Mouse (Mus musculus) right cerebral cortex, postnatal 25 days (tissue): ENCODE data around the gene Gpr22.

ENCODE experiments used
- DNase-seq: peaks from one replicate; pipeline ENCODE4 v3.0.0; 2022

Gene Gpr22

GRCm38 (mm10) chr12:31665999-31666398, 47.7 kb downstream of the Gpr22 start:
- DNase-seq, result no peak
